Mouse (Mus musculus) right cerebral cortex, postnatal 10 days (tissue): ENCODE results near the gene Gm26992.

Experiments used
- DNase-seq, 2 experiments: peaks; one replicate each; pipeline ENCODE4 v3.0.0; 2021; ENCODE audit warnings: low spot score in 2 of 2

Gm26992 gene

GRCm38 (mm10) chrX:103484050-103484449, 62.2 kb downstream of the Gm26992 start:
- DNase-seq = peak in 1 of 2 experiments; percentile 76

- DNase-seq = no peak
Observed at GRCm38 (mm10) chrX:103490853-103491252, 69.0 kb downstream of the Gm26992 start.

GRCm38 (mm10) chrX:103492398-103493256, 70.8 kb downstream of the Gm26992 start:
- peak in 1 of 2 experiments; percentile 29 for DNase-seq

- DNase-seq = peak; percentile 89 to 92
Observed at GRCm38 (mm10) chrX:103493351-103494173, 71.8 kb downstream of the Gm26992 start.

GRCm38 (mm10) chrX:103499374-103499773, 77.6 kb downstream of the Gm26992 start:
- no peak for DNase-seq

GRCm38 (mm10) chrX:103500137-103500536, 78.3 kb downstream of the Gm26992 start:
- no peak for DNase-seq

GRCm38 (mm10) chrX:103508218-103508617, 86.4 kb downstream of the Gm26992 start:
- DNase-seq = no peak

- DNase-seq = no peak
Observed at GRCm38 (mm10) chrX:103509168-103510019, 87.6 kb downstream of the Gm26992 start.

GRCm38 (mm10) chrX:103514782-103515181, 93.0 kb downstream of the Gm26992 start:
- no peak for DNase-seq

- DNase-seq = no peak
Observed at GRCm38 (mm10) chrX:103515346-103515745, 93.5 kb downstream of the Gm26992 start.

- DNase-seq = no peak
Observed at GRCm38 (mm10) chrX:103518798-103519197, 97.0 kb downstream of the Gm26992 start.

GRCm38 (mm10) chrX:103519547-103519946, 97.7 kb downstream of the Gm26992 start:
- no peak for DNase-seq

GRCm38 (mm10) chrX:103521221-103521716, 99.5 kb downstream of the Gm26992 start:
- DNase-seq = no peak

GRCm38 (mm10) chrX:103529185-103529584, 107.4 kb downstream of the Gm26992 start:
- DNase-seq = peak; percentile 78 to 89
